In the genomic region with DNA sequence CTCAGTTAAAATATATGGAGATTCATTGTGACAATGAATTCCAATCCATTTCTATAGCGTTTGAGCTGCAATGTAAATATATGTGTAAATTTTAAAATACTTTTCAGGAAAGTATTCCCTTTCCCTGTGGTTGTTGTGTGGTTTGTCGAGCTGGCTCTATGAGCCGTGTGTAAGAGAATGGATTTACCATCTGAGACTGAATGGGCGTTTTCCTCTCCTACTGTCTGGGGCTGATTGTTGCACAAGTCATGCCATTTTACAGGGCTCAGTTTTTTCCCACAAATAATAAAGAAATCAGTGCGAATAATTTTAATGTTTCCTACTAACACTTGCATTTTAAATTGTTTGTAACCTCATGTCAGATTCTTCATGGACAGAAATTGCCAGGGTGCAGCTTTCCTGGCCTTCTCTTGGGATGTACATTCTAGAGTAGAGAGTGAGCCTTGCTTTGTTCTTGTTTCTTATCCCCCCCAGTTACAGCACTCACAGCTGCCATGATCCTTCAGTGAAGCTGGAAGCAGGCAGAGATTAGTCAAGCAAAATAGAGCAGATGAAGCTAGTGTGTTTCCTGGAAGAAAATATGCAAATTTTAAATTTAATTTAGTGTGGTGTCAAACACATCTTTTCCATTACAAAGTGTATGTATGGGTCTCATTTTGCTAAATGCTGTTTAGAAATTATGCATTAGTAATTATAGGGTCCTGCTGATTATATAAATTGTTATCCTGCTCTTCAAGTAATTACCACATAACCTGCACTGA, we compare ENCODE assay signal across 14 mouse cellular contexts.
"Had no signal": no experiment of that assay in that cellular context is flagged by ENCODE, and none has a peak within 500 bp of the region (broad histone marks: within the 10 kb centered on the region; RNA-seq: fewer than 3 reads in every experiment).

No protein-coding gene starts in this region.

- DNase-seq: kidney, adult 8-10 months; kidney, postnatal 25 days; left cerebral cortex, postnatal 4 days; lung, adult 18-20 months; right cerebral cortex, postnatal 4 days; spleen, adult 18-20 months; thymus, adult 2 months; thymus, postnatal 25 days had no signal

- ATAC-seq: intestine, postnatal 0 days; midbrain, embryonic 16.5 days had no signal

- H3K4me3 ChIP-seq: limb, embryonic 13.5 days; neural tube, embryonic 15.5 days; stomach, embryonic 15.5 days had no signal

- H3K27ac ChIP-seq: limb, embryonic 13.5 days; liver, embryonic 14.5 days; neural tube, embryonic 15.5 days; stomach, embryonic 15.5 days had no signal

- H3K9me3 ChIP-seq: limb, embryonic 13.5 days; neural tube, embryonic 15.5 days; stomach, embryonic 15.5 days had no signal

- H3K4me1 ChIP-seq: limb, embryonic 13.5 days; neural tube, embryonic 15.5 days; stomach, embryonic 15.5 days had no signal

- H3K27me3 ChIP-seq: limb, embryonic 13.5 days; neural tube, embryonic 15.5 days; stomach, embryonic 15.5 days had no signal

- H3K4me2 ChIP-seq: limb, embryonic 13.5 days; neural tube, embryonic 15.5 days; stomach, embryonic 15.5 days had no signal

- H3K36me3 ChIP-seq: limb, embryonic 13.5 days; neural tube, embryonic 15.5 days; stomach, embryonic 15.5 days had no signal

- H3K9ac ChIP-seq: limb, embryonic 13.5 days; liver, embryonic 14.5 days; neural tube, embryonic 15.5 days; stomach, embryonic 15.5 days had no signal
